Mouse (Mus musculus): ENCODE results near the gene Casc3.

The Casc3 gene

DNA sequence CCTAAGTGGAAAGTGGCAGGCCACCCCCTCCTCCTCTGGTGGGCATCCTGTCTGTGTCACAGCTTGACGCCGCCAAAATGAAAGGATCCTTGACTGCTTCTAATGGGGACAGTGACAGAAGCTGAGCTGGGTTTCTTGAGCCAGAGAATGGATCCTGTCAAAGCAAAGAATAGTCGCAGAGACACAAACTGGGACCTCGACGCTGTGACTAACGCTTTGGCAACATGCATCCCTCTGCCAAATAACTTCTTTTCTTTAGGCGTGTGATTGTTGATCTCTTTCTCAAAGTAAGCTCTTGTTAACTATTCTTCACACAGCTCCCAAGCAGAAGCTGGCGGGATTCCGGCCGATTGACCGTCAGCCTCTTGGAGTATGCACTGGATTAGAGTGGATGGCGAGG, 62.6 kb downstream of the Casc3 start:
- in situ Hi-C loops (cut with MboI, MseI) = no loop called here

DNA sequence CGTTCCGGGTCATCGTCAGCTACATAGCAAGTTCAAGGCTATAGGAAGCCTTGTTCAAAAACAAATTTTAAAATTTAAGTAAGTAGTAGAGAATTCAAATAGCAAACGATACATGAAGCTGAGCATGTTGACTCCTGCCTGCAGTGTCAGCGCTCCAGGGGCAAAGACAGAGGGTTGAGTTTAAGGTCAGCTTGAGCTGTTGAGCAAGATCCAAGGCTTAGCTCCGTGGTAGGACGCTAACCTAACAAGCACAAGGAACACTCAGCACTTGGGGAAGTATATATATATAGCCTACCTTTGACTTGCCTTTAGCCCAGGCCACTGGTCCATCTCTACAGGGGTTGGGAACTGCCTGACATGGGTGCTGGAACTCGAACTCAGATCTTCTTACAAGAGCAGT, 65.2 kb downstream of the Casc3 start:
- in situ Hi-C loops (cut with MboI, MseI) = no loop called here

DNA sequence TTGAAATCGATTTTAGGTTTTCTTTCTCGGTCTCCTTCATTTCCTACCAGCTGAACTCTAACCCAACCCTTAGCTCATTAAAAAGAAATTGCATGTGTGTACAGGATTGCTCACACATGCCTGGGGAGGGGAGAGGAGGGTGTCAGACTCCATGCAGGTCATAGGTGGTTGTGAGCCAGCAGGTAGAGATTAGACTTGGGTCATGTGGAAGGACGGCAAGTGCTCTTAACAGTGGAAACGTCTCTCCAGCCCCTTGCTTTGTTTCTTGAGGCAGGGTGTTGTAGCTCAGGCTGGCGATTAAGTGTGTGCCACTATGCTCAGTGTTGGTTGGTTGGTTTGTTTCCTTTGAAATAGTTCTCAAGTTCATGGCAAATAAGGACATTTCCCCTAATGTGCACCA, 66.1 kb downstream of the Casc3 start:
- in situ Hi-C loops (cut with MboI, MseI) = no loop called here

DNA sequence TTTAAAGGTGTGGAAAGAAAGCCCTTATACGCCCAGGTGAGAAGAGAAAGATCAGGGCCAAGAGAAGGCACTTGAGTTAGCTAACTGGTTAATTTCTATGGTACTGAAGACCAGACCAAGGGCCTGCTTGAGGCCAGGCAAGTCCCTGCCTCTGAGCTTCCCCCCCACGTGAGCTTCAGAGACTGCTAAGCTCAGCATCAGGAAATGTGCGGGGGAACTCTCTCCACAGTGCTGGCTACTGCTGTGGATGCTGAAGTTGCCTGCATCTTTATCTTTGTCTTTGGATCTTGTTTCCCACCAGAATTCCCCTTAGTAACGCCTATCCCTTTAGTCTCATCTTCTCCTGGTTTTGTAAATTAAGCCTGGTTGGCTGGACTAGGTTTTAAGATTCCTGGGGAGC, 66.7 kb downstream of the Casc3 start:
- in situ Hi-C loops (cut with MboI, MseI) = no loop called here

DNA sequence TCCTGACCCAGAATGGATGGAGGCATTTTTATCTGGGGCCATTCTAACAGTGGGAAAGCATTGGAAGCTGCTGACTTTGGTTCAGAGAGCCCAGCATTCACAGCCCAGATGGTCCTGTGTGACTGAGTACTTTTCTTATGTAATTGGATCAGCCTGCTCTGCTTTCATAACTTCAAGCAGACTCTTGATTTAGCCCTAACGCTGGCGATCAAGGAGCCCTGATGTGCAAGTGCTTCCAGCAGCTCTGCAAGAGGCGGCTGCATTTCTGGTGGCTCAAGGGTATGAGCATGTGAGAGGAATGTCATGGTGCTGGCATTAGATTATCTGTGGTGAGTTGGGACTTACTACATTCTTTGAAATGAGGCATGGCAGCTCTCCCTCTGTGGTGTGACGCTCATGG, 67.3 kb downstream of the Casc3 start:
- in situ Hi-C loops (cut with MboI, MseI) = no loop called here

DNA sequence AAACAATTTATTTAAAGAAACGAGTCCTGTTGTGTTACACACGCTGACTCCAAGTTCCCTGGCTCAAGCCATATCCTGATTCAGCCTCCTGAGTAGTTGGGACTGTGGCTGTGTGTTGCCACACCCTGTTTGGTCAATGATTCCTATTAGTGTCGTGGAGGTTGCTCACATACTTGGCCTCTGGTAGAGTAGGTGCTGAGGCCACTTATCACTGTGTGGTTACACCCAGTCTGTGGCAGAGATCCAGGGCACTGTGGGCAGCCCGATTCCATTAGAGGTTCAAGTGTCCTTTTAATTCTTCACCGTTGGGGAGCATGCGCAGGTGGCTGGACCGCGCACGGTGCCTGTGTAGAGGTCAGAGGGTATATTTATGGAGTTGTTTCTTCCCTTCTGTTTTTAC, 69.2 kb downstream of the Casc3 start:
- in situ Hi-C loops (cut with MboI, MseI) = no loop called here

DNA sequence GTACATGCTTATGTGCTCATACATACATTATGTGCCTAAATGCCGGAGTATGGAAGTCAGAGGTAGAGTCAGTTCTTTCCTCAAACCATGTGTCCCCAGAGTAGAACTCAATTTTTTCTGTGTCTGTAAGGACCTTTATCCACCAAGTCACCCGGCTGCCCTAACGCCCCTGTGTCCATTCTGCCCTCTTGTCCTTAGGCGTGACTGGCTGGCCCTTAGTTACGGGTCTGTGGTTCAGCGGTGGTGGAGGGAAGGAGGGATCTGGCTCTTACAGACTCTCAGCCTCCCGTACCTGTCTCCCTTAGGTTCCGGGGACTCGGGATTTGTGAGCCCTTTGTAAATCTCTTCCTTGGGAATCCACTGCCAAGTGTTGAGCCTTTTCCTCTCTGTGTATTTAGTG, 72.3 kb downstream of the Casc3 start:
- in situ Hi-C loops (cut with MboI, MseI) = no loop called here

Data from T-helper 2 cell (primary cell).